Mouse (Mus musculus) cerebellum, postnatal 14 days (tissue): ENCODE data around the gene Cdkl1.

Experiments
- DNase-seq, 2 experiments: peaks; one replicate each; pipeline ENCODE4 v3.0.0; 2021; ENCODE audit warnings: mixed read lengths in 2 of 2

Gene Cdkl1

DNA sequence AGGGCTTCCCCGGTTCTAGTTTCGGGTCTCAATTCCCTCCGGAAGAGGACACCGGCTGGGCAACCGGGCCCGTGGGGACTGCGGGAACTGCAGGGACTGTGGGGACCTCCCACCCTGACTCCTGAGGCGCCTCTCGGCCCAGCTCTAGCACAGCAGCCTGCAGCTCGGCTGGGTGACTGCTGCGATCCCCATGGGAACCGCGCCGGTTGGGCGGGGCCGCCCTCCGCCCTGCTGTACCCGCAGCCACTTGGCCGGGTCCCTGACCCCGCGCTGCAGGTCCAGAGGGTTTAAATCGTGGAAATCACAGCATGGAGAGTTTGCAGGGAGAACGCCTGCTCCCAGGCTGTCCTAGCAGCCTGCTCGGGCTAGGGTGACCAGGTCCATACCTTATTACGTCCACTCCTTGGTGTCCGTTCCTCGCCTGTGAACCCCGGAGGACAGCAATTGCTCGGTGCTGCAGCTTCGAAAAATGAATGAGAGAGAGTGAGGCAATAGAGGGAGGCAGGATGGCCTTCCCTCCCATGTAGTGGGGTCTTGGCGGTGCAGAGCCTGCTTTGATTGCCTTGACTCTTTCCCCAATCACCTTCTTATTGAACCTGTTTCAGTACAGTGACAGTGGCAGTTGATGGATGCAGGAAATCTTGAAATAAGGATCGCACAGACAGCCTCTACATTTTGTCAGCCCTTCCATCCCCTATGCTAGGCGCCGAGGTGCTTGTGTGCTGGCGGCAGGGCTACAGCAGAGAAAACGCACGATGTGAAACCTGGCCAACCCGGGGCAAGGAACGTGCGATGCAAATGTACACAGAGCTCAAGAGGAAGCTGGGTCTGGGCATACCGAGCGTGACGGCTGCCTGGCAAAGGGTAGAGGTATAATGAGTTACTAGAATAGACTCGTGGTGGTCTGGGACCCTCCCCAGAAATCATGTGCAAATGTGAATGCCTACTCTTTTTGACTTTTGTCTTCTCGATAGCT, at the start of gene Cdkl1:
TSS of gene Cdkl1 (minus strand) at position 738 of the 976 bp plus-strand sequence.
- peak; percentile 72 to 73 for DNase-seq

DNA sequence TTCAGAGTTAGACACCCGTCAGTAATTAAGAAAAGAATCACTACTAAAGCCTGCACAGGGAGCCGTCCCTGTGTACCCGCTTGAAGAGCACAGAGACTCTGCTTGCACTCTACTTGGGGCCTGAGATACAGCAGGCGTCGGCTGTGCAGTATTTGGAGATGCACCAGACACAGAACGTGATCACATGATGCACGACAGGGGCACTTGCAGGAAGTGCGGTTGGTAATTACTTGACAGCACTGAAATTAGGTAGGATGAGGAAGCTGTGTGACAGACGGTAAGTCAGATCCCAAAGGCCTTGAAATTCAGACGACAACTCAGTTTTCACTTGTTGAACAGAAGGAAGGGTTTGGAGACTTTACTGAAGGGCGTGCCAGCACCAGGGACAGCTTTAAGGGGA, 47.3 kb upstream of the Cdkl1 start:
- no peak for DNase-seq

DNA sequence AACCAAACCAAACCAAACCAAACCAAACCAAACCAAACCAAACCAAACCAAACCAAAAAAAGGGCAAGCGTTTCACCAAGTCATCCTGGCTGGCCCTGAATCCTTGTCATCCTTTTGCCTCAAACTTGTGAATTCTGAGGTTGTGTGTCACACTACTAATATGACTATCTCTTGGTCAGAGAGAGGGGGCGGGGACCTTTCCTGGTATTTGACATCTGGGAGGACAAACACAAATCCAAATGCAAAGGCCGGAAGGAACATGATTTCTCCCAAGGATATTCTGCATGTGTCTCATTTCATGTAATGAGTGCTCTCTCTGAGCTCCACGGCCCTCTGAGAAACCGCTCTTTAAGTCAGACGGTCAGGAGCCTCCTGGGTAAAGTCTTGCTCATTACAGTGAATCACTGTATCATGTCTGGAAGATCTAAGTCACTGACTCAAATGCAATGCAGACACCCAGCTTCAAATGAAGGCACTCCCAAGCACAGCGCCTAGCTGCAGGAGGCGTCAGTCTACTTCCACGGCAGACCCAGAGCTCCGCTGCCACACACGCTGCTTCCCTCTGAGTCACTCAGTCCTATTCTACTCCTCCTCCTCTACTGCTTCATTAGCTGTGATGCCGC, 43.0 kb upstream of the Cdkl1 start:
- DNase-seq = no peak

DNA sequence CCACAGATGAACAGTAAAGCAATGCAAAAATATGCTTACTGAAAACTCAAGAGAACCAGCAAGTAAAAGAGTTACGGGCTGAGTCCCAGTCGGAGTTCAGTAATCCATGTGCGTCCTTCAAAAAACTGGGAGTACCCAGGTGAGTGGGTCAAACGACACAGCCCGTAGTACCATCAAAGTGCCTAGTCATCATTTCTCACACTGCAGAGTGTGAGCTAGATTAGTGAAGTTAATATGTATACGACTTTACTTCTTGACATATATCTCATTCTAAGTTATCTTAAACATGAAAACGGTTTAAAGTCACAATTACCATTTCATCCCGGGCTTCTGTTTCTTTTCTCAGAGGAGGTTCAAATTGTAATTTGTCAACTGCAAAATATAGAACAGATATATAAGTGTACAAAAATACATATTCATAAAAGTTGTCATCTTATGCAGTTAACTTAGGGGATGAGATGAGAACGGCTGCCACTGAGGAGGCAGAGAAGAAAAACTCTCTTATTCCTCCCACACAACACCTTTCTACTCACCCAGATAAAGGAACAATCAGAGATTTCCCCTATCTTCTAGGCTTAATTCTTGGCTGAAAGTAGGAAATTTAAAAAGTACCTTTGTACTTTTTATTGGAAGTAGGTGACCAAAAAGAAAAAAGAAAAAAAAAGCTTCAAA, 40.3 kb upstream of the Cdkl1 start:
- DNase-seq = no peak

DNA sequence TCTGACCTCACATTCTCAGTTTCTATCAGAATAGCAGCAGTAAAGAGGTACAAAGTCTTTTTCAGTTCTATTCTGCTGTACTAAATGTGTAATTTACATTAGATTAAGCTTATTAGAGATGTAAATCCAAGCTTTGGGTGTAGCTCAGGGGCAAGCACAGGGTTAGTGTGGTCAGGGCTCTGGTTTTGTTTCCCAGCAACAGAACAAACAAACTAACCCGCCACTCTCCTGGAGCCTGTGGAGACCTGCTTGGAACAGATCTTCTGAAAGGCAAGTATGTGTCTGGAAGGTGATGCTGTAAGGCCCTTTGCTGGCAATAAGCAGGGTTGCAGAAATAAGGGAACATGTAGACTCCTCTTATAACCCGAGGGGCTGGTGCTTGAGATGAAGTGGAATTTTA, 37.1 kb upstream of the Cdkl1 start:
- DNase-seq = no peak

DNA sequence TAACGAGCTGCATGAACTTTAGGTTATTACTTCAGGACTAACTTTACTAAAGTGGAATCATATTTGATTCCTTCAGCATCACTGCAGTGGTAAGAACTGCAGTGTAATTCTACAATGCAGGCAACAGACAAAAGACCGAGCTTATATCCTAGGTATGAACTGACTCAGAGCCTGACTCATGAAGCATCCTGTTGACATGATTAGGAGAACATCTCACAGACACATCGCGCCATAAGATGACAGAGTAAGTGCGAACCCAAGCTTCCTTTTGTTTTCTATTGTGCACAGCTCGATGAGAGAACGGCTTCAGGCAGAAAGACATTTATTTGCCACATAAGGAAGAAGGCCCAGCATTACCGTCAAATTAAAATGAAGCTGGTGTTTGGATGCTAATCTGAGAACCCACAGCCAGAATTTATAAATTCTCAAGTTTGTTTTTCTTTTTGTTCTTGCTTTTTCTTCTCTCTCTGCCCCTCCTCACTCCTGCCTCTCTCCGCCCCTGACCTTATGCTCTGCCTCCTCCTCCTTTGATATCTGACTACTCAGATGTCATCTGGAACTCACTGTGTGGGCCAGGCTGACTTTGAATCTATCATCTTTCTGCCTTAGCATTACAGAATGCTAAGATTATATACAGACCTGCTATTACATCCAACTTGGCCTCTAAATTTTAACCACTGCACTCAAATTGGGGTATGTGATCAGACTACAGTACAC, 34.0 kb upstream of the Cdkl1 start:
- DNase-seq = no peak

DNA sequence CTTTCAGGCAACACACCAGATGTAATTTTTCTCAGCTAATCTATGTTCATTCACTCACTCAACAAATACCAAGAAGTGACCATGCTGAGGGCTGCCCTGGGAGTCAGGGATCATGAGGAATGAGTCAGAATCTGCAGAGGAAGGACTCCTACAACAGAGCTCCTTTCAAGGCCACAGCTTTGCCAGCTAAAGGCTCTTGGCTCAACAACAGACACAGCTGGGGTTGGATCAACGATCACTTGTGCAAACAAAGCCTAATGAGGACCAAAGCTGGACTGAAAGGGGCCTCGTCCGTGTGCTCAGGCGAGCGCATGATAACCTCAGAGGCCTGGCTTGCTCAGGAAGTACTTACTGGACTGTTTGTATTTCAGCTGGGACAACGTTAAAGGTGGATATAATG, 23.2 kb upstream of the Cdkl1 start:
- no peak for DNase-seq

DNA sequence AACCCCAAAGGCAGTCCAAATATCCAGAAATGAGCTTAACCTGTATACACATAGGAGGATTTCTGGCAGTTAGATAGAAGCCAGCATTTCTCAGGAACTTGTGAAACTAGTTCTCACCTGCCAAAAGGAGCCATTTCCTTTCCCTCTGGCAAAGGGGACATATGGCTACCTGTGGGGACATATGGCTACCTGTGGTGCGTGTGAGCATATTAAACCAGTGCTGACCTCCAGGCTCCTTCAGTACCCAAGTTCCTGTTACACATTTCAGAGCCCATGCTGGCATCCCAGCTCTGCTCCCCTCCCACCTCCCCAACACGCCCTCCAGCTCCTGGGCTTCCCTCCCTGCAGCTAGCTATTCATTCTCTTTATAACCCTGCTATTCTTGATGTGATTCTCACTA, 22.5 kb upstream of the Cdkl1 start:
- peak in 1 of 2 experiments; percentile 10 for DNase-seq

DNA sequence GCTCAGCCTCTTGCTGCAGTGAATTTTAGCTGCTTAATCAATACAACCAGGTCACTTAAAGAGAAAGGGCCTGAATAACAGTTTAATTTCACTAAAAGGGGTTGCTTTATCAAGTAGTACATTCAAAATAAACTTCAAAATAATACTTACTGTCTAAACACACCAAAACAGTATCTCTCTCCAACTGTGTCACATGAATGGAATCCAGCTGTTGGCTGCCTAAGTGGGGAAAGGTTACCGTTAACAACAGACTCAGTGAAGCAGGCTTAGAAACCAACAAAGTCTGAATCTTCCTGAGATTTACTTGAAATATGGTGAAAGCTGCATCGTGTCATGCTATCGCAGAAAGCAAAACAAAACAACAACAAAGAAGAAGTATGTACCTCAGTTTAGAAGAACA, 21.9 kb upstream of the Cdkl1 start:
- no peak for DNase-seq

DNA sequence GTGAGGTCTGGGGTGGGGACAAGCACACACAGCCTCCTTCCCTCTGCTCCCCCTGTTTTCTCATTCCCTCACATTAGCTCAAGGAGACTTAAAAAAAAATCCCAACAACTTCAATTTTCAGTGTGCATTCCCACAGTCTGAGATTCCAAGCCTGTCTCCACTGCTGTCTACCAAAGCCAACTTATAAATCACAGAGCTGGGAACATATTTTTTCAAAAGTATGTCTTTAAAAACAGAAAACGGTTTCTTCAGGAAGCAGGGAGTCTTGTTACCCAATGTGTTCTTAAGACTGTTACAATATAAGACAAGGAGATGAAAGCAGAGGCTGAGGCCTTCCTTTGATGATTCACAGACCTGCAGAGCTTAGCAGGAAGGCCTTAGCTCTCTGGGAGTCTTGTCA, 20.9 kb upstream of the Cdkl1 start:
- DNase-seq = no peak

DNA sequence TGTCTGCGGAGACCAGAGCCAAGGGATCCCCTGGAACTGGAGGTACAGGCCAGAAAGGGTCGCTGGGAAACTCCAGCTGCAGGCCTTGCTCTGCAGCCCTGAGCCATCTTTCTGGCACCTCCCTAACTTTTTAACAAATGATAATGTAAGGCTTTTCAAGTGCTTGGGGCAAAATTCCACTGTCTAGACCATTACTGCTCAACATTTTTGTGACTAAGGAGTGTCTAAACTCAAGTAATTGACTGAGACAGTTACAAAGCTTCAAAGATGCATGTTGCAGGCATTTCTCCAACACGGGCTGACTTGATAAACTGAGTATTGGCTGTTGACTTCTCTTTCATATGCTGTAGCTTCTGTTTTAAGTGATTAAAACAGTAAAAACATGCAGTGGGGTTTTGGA, 18.4 kb upstream of the Cdkl1 start:
- DNase-seq = no peak

DNA sequence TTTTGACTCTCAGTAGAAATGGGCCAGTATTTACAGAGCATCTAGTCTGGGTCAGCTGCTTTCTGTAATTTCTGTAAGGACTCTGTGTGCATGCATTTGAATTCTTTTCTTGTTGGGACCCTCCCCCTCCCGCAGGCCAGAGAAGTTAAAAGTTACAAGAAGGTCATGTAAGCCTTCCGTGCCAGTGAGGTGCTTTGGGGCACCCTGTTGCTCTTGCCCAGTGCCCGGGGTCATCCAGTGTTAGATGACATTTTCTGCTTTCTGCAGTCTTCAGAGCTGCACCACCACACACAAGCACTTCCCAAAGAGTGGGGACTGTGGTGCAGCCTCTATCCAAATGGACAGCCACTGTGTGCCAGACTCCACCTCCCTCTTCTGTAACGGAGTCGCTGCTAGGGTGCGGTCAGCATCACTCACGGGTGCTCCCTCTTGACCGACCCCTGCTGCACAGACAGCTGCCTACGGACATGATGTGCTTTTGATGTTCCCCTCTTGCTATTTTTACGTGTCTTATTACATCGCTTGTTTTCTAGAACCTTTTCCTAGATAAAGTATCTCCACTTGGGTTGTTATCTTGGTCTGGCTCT, 16.4 kb upstream of the Cdkl1 start:
- no peak for DNase-seq

DNA sequence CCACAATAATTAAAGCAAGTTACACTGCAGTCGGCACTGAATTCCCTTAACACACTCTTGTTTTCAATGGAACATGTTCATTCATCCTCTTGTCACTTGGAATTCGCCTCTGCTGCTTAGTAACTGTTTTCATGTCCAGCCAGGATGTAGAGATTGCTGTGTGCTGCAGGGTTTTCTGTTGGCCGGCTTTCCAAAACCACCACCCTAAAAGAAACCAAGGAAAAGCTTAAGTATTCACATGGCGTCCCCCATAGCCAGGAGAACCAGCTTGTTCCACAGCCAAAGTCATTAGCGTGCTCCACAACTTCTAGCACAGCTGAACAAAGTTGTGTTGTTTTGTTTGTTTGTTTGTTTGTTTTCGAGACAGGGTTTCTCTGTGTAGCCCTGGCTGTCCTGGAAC, 14.1 kb upstream of the Cdkl1 start:
- no peak for DNase-seq

DNA sequence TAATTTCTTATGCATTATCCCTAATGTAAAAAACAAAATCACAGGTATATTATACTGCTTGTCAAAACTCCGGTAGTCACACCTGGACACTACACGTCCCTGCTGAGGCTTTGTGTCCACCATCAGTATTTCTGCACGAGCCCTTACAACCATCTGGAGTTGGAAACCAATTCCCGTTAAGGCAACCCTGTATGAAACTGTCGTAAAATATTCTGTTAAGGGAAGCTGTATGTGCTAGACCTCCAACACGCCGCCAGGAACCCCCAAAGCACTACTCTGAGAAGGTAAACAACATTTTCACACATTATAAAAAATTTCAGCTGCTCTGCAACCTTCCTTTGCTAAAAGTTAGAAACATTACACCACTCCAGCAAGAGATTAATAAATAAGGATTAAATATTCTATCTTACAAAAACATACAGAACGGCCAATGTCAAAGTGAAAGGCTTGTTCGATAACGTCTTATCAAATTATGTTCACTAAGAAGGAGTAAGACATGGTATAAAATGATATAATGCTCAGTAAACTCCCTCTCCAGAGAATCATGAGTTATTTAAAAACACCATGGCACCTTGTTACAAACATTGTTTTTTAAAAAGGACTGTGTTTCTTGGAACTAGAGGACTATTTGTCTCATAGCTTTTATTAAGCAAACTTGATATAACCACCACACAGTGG, 13.5 kb upstream of the Cdkl1 start:
- no peak for DNase-seq

DNA sequence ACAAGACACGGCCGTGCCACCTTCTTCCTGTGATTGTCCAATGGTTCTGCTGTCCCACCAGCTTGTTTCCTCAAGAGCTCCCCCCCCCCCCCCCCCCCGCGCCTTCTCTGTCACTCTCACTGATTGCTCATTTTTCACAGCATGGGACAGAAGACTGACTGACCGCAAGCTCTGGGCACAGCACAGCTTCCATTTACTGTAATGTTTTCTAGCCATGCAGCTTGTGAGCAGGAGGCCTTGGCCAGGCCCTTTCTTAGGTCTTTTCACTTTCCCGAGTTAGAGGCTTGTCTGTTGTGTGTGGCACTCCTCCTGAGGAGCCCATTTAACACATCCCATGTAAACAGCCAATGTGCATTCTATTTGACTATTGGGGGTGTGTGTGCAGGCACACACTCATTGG, 12.1 kb upstream of the Cdkl1 start:
- no peak for DNase-seq

DNA sequence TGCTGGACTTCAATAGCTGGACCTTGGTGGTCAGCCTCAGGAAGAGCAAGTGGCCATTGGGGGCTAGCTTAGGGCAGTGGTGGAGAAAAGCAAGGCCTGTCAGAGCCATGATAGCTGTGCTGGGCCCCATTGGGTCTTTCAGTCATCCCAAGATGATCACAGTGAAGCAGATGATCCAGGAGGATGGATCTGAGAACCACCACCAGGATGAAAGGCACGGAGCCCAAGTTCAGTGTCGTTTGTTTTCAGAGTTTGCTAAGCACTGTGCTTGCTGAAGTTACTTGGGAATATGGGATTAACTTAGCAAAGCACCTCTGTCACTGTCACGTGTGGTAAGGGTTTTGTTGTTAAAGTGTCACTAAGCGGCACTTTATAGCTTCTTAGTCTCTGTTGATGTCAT, 9.5 kb upstream of the Cdkl1 start:
- DNase-seq = no peak

DNA sequence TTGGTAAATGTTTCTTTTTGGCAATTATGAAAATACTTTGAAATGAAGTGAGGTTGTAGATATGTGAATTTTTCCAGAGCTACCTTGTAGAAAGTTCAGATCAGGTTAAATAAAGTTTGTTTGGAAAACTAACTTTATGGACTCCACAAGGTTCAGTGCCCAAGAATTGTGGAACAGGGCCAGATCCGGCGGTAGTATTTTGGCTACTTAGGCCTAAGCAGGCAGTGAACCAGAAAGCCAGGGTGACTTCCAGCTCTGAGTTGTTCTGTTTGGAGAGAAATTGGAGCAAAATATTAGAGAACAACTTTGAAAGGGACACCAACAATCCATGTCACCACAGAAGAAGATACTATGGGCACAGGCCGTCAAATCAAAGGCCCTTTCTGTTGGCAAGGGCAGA, 5.2 kb upstream of the Cdkl1 start:
- no peak for DNase-seq

DNA sequence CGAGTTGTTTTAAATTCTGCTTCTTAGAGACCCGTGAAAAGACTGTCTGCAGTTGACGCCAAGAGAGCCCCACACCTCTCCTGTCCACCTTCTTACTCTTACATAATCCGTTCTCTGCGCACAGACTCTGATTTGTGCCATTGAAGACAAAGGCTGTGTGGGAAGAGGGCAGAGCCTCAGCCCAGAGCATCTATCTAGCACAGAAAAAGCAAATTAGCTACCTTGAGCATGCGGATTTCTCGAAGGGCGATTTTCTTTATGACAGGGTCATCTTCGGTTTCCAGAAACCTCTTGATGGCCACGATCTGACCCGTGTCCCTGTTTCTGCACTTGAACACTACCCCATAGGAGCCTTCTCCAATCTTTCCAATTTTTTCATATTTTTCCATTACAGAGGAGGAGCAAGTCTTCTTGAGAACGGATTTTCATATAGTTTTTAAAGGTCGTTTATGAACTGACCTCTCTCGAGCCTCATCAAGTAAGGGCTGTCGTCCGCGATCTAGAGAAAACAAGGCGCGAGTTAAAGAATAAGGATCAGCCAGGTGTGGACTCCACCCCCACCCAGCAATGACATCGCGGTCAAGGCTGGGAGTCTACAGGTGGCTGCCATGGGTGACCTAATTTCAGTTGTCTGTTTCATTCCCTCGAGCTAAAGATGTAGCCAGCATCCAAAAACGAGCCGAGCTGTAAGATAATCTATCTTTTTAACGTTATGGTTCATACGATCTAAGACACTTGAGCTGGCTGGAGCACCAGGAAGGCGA, 1.1 kb downstream of the Cdkl1 start:
- peak; percentile 57 to 60 for DNase-seq

DNA sequence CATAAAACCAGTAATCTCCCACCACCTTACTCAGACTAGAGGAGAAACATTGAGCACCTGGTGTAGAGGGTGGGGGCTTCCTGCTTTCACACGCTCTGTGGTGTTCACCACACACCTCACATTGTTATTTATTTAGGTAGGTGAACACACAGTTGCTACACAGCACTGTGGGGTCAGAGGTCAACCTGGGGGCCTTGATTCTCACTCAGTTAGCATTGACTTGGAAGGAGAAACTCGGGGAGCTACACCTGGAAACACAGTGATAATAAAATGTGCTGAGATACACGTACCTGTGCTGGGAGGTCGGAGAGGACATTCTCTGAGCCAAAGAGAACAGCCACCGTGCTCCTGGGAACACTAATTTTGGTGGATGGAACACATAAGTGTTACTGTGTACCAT, 2.7 kb downstream of the Cdkl1 start:
- DNase-seq = no peak

DNA sequence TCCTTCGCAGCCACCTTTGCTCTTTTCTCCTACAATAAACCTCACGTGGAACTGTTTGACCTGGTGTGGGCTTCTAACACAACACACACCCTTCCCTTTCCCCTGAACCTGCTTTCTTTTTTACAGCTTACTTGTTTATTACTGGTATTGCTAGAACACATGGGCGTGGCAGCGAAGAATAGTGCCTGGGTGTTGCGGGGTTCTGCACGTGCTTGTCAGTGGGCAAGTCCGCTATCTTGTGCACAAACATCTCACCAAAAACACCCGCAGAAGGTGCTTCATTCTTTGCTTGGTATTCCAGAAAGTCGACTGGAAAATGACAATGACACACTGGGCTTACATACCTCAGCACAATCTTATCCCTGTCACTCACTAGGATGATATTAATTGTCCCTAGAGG, 5.6 kb downstream of the Cdkl1 start:
- no peak for DNase-seq
